Mouse (Mus musculus) hindbrain, embryonic 16.5 days (tissue): Measurements from ENCODE around the gene Nck1. TPM values are rescaled to one million over a fixed set of nuclear protein-coding genes. Genes with fewer than 3 reads are reported as not detected.

Experiments
- ATAC-seq: fragments of 200-750 bp; cut with Nextera tagmentation; 2 replicates; pipeline ENCODE4 v1.8.0; 2017; ENCODE audit warnings: moderate TSS enrichment, moderate library complexity
- H3K27ac ChIP-seq: fragments of 300-500 bp; sonication (generic); 2 replicates; pipeline ENCODE4 v1.5.1; 2014; ENCODE audit warnings: low read depth, mild to moderate bottlenecking, control low read depth, low read length, moderate library complexity
- H3K27me3 ChIP-seq: fragments of 300-500 bp; sonication (generic); replicated peaks from 2 replicates; pipeline ENCODE4 v1.6.1; 2014; ENCODE audit warnings: low read length; ENCODE audit not compliant: control insufficient read depth, insufficient read depth
- H3K36me3 ChIP-seq: fragments of 300-500 bp; sonication (generic); 2 replicates; pipeline ENCODE4 v1.6.1; 2014; ENCODE audit warnings: mild to moderate bottlenecking, low read length, moderate library complexity, mixed read lengths; ENCODE audit not compliant: control insufficient read depth, insufficient read depth
- H3K4me1 ChIP-seq: fragments of 300-500 bp; sonication (generic); 2 replicates; pipeline ENCODE4 v1.6.1; 2014; ENCODE audit warnings: low read depth, low read length; ENCODE audit not compliant: control insufficient read depth, insufficient read depth
- H3K4me2 ChIP-seq: fragments of 300-500 bp; sonication (generic); 2 replicates; pipeline ENCODE4 v1.6.1; 2014; ENCODE audit warnings: mild to moderate bottlenecking, low read length, control low read depth, moderate library complexity
- H3K4me3 ChIP-seq: fragments of 300-500 bp; sonication (generic); 2 replicates; pipeline ENCODE4 v1.5.1; 2014; ENCODE audit warnings: mild to moderate bottlenecking, low read length, control low read depth, moderate library complexity
- H3K9ac ChIP-seq: fragments of 300-500 bp; sonication (generic); 2 replicates; pipeline ENCODE4 v1.6.1; 2014; ENCODE audit warnings: low read depth, mild to moderate bottlenecking, control low read depth, low read length, moderate library complexity
- H3K9me3 ChIP-seq: fragments of 300-500 bp; sonication (generic); 2 replicates; pipeline ENCODE4 v1.6.1; 2014; ENCODE audit warnings: mild to moderate bottlenecking, low read length, moderate library complexity; ENCODE audit not compliant: control insufficient read depth
- WGBS: fragments of 180-500 bp; shearing (Covaris S2); extraction: QIAGEN DNeasy Blood & Tissue Kit; methylation state at CpG from one replicate; pipeline ENCODE4 v1.1.7; 2014; 5-methylcytosine and 5-hydroxymethylcytosine counted together
- polyA plus RNA-seq: library from polyadenylated mRNA; unstranded; fragments of >200 nt; fragmentation: Nextera tagmentation; extraction: Ambion mirVana; gene quantifications from 2 replicates; pipeline ENCODE4 v1.2.1, GENCODE M21; 2015

The Nck1 gene
- polyA plus RNA-seq, 1 experiment from 2014 or later: 60.3 TPM

DNA sequence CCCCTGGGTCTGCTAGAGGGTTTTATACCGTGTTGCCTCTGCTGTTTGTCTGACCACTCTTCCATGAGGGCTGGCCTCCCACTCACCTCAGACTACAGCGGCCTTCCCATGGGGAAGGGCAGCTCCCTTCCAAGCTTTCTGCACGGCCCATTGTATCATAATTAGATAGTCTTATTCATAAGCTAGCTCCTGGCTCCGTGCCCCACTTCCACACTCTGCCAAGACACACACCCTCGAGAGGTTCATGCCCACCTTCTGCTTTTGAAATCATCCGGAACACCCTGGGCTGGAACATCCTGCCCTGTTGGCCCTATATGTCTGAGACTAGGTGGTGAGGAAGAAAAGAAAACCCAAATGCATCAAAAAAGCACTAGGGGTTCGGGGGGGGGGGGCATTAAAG is 78.3 kb downstream of the Nck1 start:
- H3K4me2 ChIP-seq: no peak overlapping the region
- no peaks in the 10 kb centered on the region for H3K36me3 ChIP-seq
- H3K27me3 ChIP-seq: no peaks in the 10 kb centered on the region
- peaks cover 3% of the 10 kb centered on the region; the same call in 1 of the 2 replicates for H3K4me1 ChIP-seq
- H3K9me3 ChIP-seq: no peaks in the 10 kb centered on the region
- 57% methylated on average over 7 of the region's 7 CpGs for WGBS
- no peak overlapping the region for H3K9ac ChIP-seq
- no peak overlapping the region for H3K27ac ChIP-seq
- no peak overlapping the region for H3K4me3 ChIP-seq
- 0 out of 2 replicates have a peak, but pooled peaks have one; percentile 30 for ATAC-seq

DNA sequence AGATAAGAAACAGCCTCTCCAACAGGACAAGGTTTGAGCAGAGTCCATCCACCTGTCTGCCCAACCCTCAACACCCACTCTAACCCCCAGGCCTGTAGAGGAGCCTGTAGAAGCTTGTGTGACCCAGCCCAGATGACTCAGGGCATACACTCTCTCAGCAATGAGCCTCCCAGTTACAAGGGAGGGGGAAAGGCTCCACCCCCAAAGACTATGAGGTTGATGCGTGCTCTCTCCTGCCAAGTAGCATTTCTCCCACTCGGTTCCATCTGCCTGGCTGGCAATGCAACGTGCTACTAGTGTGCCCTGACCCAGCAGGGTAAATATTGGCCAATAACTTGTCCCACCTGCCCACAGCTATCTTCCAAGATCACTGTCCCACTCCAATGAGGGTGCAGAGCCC is 79.2 kb downstream of the Nck1 start:
- Histone ChIP-seq H3K36me3 (no peaks in the 10 kb centered on the region), H3K9me3 (no peaks in the 10 kb centered on the region), H3K4me2 (no peak overlapping the region), H3K27ac (no peak overlapping the region), H3K4me1 (peaks cover 3% of the 10 kb centered on the region; the same call in 1 of the 2 replicates), H3K27me3 (no peaks in the 10 kb centered on the region), H3K9ac (no peak overlapping the region), H3K4me3 (no peak overlapping the region)
- 63% methylated on average over 3 of the region's 3 CpGs for WGBS
- ATAC-seq: peak; percentile 50; the same call in 1 of the 2 replicates

DNA sequence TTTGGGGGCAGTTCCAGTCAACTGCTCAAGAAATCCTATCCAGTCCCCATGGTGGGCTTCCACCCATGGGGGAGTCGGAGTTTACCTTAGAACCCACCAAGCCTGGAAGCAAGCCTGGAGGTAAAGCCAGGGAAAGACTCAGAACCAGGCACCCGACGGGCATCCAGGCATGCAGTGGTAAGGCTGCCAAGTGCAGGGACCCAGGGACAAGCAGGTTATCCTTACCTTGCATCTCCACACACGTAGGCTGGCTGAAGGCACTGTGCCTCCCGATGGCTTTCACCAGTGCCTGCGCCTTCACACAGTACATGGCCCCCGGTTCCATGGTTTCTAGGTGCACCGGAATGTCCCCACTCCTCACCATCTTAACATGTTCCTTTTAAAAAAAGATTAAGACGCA is 79.9 kb downstream of the Nck1 start:
- H3K4me1 ChIP-seq: peaks cover 2% of the 10 kb centered on the region; the same call in 1 of the 2 replicates
- H3K9me3 ChIP-seq: no peaks in the 10 kb centered on the region
- 93% methylated on average over 9 of the region's 9 CpGs for WGBS
- no peaks in the 10 kb centered on the region for H3K27me3 ChIP-seq
- ATAC-seq: no peak
- no peaks in the 10 kb centered on the region for H3K36me3 ChIP-seq
- no peak overlapping the region for H3K4me3 ChIP-seq
- H3K27ac ChIP-seq: no peak overlapping the region
- no peak overlapping the region for H3K9ac ChIP-seq
- no peak overlapping the region for H3K4me2 ChIP-seq

DNA sequence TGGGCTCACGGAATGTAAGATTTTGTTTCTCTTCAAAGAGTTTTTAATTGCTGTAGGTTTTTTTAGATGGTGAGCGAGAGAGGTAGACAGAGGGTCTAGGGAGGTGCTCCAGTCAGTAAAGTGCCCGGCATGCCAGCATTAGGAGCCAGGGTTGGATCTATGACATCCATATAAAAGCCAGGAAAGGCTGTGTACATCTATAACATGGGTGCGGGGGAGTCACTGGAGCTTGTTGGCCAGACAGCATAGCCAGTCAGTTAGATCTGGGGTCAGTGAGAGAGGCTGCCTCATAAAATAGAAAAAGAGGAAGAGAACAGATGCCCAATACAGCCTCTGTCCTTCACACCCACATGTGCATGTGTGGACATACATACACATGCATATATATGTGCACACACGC is 80.6 kb downstream of the Nck1 start:
- H3K9ac ChIP-seq: no peak overlapping the region
- no peaks in the 10 kb centered on the region for H3K4me1 ChIP-seq
- no peaks in the 10 kb centered on the region for H3K9me3 ChIP-seq
- 98% methylated on average over 5 of the region's 5 CpGs for WGBS
- H3K4me2 ChIP-seq: no peak overlapping the region
- H3K4me3 ChIP-seq: no peak overlapping the region
- H3K27me3 ChIP-seq: no peaks in the 10 kb centered on the region
- no peak overlapping the region for H3K27ac ChIP-seq
- no peak for ATAC-seq
- H3K36me3 ChIP-seq: no peaks in the 10 kb centered on the region

DNA sequence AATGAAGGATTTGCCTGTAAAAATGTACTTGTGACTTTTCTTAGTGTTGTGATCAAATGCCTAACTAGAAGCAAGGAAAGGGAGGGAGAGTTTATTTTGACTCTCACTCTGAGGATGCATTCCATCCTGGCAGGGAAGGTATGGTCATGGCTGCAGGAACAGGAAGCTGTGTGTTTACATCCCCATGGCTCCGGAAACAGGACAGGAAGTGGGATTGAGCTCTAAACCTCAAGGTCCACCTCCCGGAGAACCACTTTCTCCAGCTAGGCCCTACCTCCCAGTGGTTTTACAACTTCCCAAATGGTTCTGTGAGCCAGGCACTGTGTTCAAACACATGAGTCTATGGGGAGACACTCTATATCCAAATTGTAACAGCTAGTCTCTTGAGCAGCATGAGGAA is 82.2 kb downstream of the Nck1 start:
- H3K27ac ChIP-seq: no peak overlapping the region
- no peak overlapping the region for H3K9ac ChIP-seq
- no peak for ATAC-seq
- H3K9me3 ChIP-seq: no peaks in the 10 kb centered on the region
- no peak overlapping the region for H3K4me3 ChIP-seq
- H3K36me3 ChIP-seq: no peaks in the 10 kb centered on the region
- no peak overlapping the region for H3K4me2 ChIP-seq
- 79% methylated on average over 2 of the region's 2 CpGs for WGBS
- no peaks in the 10 kb centered on the region for H3K4me1 ChIP-seq
- no peaks in the 10 kb centered on the region for H3K27me3 ChIP-seq

DNA sequence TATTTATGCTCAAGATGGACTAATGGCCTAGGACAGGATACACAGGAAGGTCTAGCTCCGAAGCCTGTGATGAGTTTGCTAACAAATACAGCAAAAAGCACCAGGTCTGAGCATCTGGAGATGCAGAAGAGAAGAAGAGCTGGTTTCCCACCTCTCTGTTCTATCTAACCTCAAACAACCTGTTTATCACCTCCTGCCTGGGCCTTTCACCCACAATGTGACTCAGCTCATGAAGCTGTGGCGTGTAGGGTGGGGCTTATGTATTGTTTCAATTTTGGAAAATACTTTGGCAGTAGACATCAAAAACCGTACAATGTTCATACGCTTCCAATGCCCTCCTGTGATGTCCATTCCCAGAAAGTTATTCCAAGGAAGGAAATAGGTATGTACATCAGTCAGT is 83.8 kb downstream of the Nck1 start:
- H3K27me3 ChIP-seq: no peaks in the 10 kb centered on the region
- no peaks in the 10 kb centered on the region for H3K4me1 ChIP-seq
- WGBS: 88% methylated on average over 4 of the region's 4 CpGs
- no peak overlapping the region for H3K4me2 ChIP-seq
- no peaks in the 10 kb centered on the region for H3K9me3 ChIP-seq
- no peaks in the 10 kb centered on the region for H3K36me3 ChIP-seq
- no peak overlapping the region for H3K4me3 ChIP-seq
- no peak for ATAC-seq
- H3K27ac ChIP-seq: no peak overlapping the region
- H3K9ac ChIP-seq: no peak overlapping the region

DNA sequence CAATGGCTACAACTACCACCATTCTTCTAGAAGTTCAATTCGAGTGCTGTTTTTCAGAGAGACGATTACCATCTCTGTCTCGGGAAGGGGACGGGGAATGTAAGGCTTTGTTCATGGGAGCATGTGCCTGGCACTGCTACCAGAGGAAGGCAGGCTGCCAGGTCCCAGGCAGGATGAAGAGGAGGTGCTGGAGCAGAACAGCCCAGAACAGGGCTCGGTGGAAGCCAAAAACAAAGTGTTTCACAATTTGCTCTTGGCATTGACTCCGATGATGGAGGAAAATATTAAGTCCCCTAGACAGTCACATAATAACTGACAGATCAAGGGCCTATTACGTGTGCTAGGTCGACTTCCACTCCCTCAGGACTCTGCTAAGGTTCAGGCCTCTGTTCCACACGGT is 84.3 kb downstream of the Nck1 start:
- 62% methylated on average over 9 of the region's 9 CpGs for WGBS
- H3K4me3 ChIP-seq: no peak overlapping the region
- H3K27me3 ChIP-seq: no peaks in the 10 kb centered on the region
- no peaks in the 10 kb centered on the region for H3K9me3 ChIP-seq
- H3K4me1 ChIP-seq: no peaks in the 10 kb centered on the region
- no peaks in the 10 kb centered on the region for H3K36me3 ChIP-seq
- ATAC-seq: peak; percentile 81; the same call in 1 of the 2 replicates
- no peak overlapping the region for H3K27ac ChIP-seq
- no peak overlapping the region for H3K4me2 ChIP-seq
- no peak overlapping the region for H3K9ac ChIP-seq

DNA sequence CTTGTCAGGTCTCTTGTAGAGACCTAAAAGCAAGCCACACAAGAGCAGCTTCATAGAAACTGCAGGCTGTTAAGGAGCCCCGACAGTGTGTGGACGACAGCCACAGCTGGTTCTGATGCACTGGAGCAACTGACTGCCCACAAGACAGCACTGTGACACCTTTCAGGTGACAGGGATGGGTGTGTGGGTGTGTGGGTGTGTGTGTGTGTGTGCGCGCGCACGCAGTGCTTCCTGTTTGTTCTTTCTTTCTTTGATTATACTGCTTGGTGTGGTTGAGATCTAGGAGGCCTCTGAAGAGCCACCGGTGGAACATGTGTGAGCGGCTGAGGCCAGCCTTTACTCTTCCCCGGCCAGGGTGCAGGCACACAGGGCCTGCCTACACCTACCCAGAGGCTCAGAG is 85.7 kb downstream of the Nck1 start:
- Histone ChIP-seq H3K27ac (no peak overlapping the region), H3K4me3 (no peak overlapping the region), H3K4me1 (no peaks in the 10 kb centered on the region), H3K4me2 (no peak overlapping the region), H3K27me3 (no peaks in the 10 kb centered on the region), H3K9ac (no peak overlapping the region), H3K36me3 (no peaks in the 10 kb centered on the region), H3K9me3 (no peaks in the 10 kb centered on the region)
- ATAC-seq: no peak
- 96% methylated on average over 9 of the region's 9 CpGs for WGBS

DNA sequence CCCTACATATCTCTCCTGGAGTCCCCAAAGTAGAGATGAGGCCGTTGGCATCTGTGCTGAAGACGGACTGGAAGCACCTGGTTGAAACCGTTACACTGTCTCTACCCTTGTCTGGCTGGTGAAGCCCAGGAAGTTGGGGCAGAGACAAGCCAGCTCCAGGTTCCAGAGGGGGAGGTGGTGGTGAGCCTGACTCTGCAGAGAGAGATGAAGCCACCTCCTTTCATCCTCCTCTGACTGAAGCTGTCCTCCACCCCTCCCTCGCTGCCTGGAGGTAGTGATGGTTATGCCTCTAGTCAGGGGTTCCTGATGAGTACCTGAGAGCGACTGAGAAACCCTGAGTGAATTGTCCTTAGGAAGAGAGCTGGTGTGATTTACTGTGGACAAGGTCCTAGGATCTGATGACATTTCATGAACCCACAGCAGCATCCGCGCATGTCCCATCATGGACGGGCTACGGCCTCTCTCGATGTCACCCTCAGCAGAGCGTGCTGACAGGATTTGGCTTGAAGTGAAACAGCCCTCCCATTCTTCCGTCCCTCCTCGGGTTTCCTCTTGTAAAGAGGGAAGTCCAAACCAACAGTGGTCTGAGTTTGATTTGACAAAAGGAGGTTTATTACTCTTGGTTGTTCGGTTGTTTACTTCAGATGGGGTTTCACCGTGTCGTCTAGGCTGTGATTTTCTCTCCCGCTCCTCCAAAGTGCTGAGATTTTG is 87.8 kb downstream of the Nck1 start:
- no peaks in the 10 kb centered on the region for H3K36me3 ChIP-seq
- H3K9ac ChIP-seq: no peak overlapping the region
- no peak overlapping the region for H3K27ac ChIP-seq
- H3K27me3 ChIP-seq: no peaks in the 10 kb centered on the region
- H3K4me2 ChIP-seq: no peak overlapping the region
- no peak for ATAC-seq
- 89% methylated on average over 17 of the region's 17 CpGs for WGBS
- H3K4me1 ChIP-seq: peaks cover 4% of the 10 kb centered on the region; the same call in 1 of the 2 replicates
- H3K4me3 ChIP-seq: no peak overlapping the region
- no peaks in the 10 kb centered on the region for H3K9me3 ChIP-seq
